Mouse (Mus musculus) thymus, adult 2 months (tissue): ENCODE data around the gene Ppfia3.

Experiments used
- CTCF ChIP-seq: fragments of 200-500 bp; IDR thresholded peaks from 2 replicates; pipeline ENCODE4 v1.5.1; 2012; ENCODE audit warnings: mild to moderate bottlenecking, control low read depth, low read length, moderate library complexity, borderline replicate concordance; ENCODE audit not compliant: control insufficient read depth, poor library complexity, insufficient read depth; ENCODE audit errors: extremely low read depth
- POLR2A ChIP-seq: fragments of 200-500 bp; IDR thresholded peaks from 2 replicates; pipeline ENCODE4 v1.6.1; 2012; ENCODE audit warnings: mild to moderate bottlenecking, low read length, control low read depth, moderate library complexity; ENCODE audit not compliant: control insufficient read depth, poor library complexity, insufficient read depth; ENCODE audit errors: extremely low read depth

DNA sequence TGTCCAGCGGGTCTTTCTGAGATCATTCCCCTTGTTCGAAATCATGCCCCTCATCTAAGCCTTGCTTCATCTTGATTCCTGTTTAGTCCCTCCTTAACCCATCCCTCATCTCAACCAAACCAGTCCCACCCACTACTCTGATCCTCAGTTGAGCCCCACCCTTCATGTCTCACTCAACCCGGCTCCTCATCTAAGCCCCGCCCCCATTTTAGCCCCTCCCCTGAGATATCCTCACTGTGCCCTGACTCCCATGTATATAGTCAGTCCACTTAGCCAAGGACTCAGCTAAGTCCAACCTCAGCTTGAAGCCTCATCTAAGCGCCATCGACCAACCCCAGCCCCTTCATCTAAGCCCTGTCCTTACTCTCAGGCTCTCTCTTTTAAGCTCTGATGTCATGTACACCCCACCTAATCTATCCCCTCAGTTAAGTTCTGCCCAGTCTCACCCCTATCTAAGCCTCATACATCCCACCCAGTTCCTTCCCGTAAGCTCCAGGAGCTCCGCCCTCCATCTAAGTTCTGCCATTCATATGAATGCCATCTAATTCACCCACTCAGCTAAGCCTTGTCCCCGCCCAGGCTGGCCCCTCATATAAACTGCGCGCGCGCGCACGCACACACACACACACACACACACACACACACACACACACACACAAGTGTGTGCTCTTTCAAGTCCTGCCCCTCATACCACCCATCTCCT is 11.3 kb downstream of the Ppfia3 start:
- TF ChIP-seq CTCF (no peak), POLR2A (no peak)
